Mouse (Mus musculus): ENCODE results near the gene Efr3b. TPM values are rescaled to one million over a fixed set of nuclear protein-coding genes. Genes with fewer than 3 reads are reported as not detected.
A peak's percentile ranks its signal among the peaks of the same experiment; 100 is the strongest.

The Efr3b gene
- total and polyA plus RNA-seq, 2 experiments from 2014 or later, result 29.0 to 159 TPM

DNA sequence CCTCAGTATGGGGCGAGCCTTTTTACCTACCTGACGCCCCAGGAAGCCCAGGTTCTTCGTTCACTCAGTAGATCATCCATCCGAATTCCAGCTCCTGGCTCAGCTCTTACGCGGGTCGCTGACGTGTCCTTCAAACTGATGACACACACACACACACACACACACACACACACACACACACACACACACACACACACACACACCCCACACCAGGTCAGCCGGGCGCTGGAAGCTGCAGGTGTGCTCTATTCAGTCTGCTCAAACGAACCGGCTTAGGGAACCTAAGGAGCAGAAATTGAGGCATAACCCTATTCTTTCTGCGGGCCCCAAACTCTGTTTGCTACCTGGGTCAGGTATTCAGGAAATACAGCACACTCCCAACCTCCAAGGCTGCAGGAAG lies 331 bp upstream of the Efr3b start:
- TF ChIP-seq CTCF (IDR thresholded peaks at IDR 0.05; ENCODE audit: low read depth), result no peak
- ATAC-seq, result no peak
- Histone ChIP-seq H3K36me3 (ENCODE audit: insufficient read depth, low read length) (no peaks in the 10 kb centered on the region), H3K27me3 (ENCODE audit: insufficient read depth, low read length) (no peaks in the 10 kb centered on the region), H3K9me3 (ENCODE audit: low read length) (no peaks in the 10 kb centered on the region), H3K9ac (replicated peaks; ENCODE audit: low read length) (peak overlapping the region; percentile 89), H3K4me2 (ENCODE audit: low read depth, low read length) (peak overlapping the region; percentile 79), H3K4me3 (ENCODE audit: low read length) (peak overlapping the region; percentile 91), H3K4me1 (ENCODE audit: insufficient read depth, low read length) (peaks cover 16% of the 10 kb centered on the region), H3K27ac (peak overlapping the region; percentile 85; the same call in 1 of the 2 replicates)
- DNase-seq (ENCODE audit: low spot score), result peak; percentile 11
- WGBS, result 2% methylated on average over 13 of the region's 13 CpGs

DNA sequence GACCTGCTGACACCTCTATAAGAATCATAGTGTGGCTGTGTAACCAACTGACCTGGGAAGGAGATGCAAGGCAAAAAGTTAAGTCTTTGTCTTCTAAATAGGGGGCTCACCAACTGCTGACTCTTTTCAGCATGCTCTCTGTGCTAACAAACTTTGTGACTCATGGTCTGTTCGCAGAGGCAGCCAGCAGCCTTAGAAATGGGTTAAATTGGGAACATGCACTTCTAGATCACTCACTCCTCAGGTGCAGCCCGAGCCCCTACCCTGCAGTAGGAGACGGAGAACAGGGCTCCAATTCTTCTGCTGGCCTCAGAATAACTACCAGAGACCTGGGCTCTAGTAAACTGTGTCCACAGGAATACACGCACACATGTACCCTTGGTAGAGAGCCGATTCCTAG lies 1.2 kb downstream of the Efr3b start:
- TF ChIP-seq CTCF (IDR thresholded peaks at IDR 0.05; ENCODE audit: low read depth), result no peak
- no peak for DNase-seq (ENCODE audit: low spot score)
- peak overlapping the region; percentile 79 for H3K4me2 ChIP-seq (ENCODE audit: low read depth, low read length)
- no peaks in the 10 kb centered on the region for H3K9me3 ChIP-seq (ENCODE audit: low read length)
- H3K9ac ChIP-seq (replicated peaks; ENCODE audit: low read length), result peak overlapping the region; percentile 89; the same call in 1 of the 2 replicates
- no peak for ATAC-seq
- H3K27me3 ChIP-seq (ENCODE audit: insufficient read depth, low read length), result no peaks in the 10 kb centered on the region
- WGBS, result 19% methylated on average over 5 of the region's 5 CpGs
- H3K4me3 ChIP-seq (ENCODE audit: low read length), result peak overlapping the region; percentile 91
- peaks cover 16% of the 10 kb centered on the region for H3K4me1 ChIP-seq (ENCODE audit: insufficient read depth, low read length)
- no peaks in the 10 kb centered on the region for H3K36me3 ChIP-seq (ENCODE audit: insufficient read depth, low read length)
- H3K27ac ChIP-seq, result peak overlapping the region; percentile 85

- WGBS, result 90% methylated on average over 5 of the region's 5 CpGs
- Histone ChIP-seq H3K4me2 (ENCODE audit: low read depth, low read length) (peak overlapping the region; percentile 79; the same call in 1 of the 2 replicates), H3K4me1 (ENCODE audit: insufficient read depth, low read length) (peaks cover 16% of the 10 kb centered on the region), H3K27ac (no peak overlapping the region), H3K27me3 (ENCODE audit: insufficient read depth, low read length) (no peaks in the 10 kb centered on the region), H3K36me3 (ENCODE audit: insufficient read depth, low read length) (no peaks in the 10 kb centered on the region), H3K9me3 (ENCODE audit: low read length) (no peaks in the 10 kb centered on the region), H3K9ac (replicated peaks; ENCODE audit: low read length) (no peak overlapping the region), H3K4me3 (ENCODE audit: low read length) (no peak overlapping the region)
- no peak for TF ChIP-seq CTCF (IDR thresholded peaks at IDR 0.05; ENCODE audit: low read depth)
- no peak for DNase-seq (ENCODE audit: low spot score)
- ATAC-seq, result no peak
Observed at GRCm38 (mm10) chr12:4036157-4036556, 2.6 kb downstream of the Efr3b start.

GRCm38 (mm10) chr12:4029064-4029463 lies 9.7 kb downstream of the Efr3b start:
- no peak overlapping the region for H3K4me3 ChIP-seq (ENCODE audit: low read length)
- no peak overlapping the region for H3K27ac ChIP-seq
- DNase-seq (ENCODE audit: low spot score), result no peak
- TF ChIP-seq CTCF (IDR thresholded peaks at IDR 0.05; ENCODE audit: low read depth), result no peak
- no peaks in the 10 kb centered on the region for H3K9me3 ChIP-seq (ENCODE audit: low read length)
- H3K9ac ChIP-seq (replicated peaks; ENCODE audit: low read length), result no peak overlapping the region
- no peak for ATAC-seq
- no peaks in the 10 kb centered on the region for H3K36me3 ChIP-seq (ENCODE audit: insufficient read depth, low read length)
- H3K4me2 ChIP-seq (ENCODE audit: low read depth, low read length), result no peak overlapping the region
- no peaks in the 10 kb centered on the region for H3K4me1 ChIP-seq (ENCODE audit: insufficient read depth, low read length)
- no peaks in the 10 kb centered on the region for H3K27me3 ChIP-seq (ENCODE audit: insufficient read depth, low read length)
- WGBS, result 85% methylated on average over 4 of the region's 4 CpGs

DNA sequence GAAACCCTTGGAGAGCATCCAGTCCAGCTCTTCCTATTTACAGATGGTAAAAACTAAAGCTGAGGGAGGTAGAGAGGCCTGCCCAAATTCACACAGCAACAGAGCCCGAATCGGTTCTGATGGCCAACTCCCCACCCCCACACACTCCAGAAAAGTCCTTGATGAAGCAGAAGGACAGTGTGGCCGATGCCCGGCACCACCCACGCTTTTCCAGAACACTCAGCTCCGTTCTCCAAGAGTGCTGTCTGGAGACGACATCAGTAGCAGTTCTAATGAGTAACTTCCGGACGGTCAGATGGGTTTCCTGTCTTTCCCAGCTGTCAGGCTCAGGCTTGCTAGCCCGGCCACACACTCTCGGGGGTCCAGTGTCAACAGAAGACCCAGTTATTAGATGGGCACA lies 10.2 kb downstream of the Efr3b start:
- DNase-seq (ENCODE audit: low spot score) (no peak), ATAC-seq (no peak)
- no peak for TF ChIP-seq CTCF (IDR thresholded peaks at IDR 0.05; ENCODE audit: low read depth)
- no peak overlapping the region for H3K27ac ChIP-seq
- H3K27me3 ChIP-seq (ENCODE audit: insufficient read depth, low read length), result no peaks in the 10 kb centered on the region
- H3K36me3 ChIP-seq (ENCODE audit: insufficient read depth, low read length), result no peaks in the 10 kb centered on the region
- no peaks in the 10 kb centered on the region for H3K9me3 ChIP-seq (ENCODE audit: low read length)
- WGBS, result 78% methylated on average over 11 of the region's 11 CpGs
- no peak overlapping the region for H3K9ac ChIP-seq (replicated peaks; ENCODE audit: low read length)
- H3K4me1 ChIP-seq (ENCODE audit: insufficient read depth, low read length), result no peaks in the 10 kb centered on the region
- no peak overlapping the region for H3K4me3 ChIP-seq (ENCODE audit: low read length)
- no peak overlapping the region for H3K4me2 ChIP-seq (ENCODE audit: low read depth, low read length)

GRCm38 (mm10) chr12:4024356-4024755 lies 14.4 kb downstream of the Efr3b start:
- TF ChIP-seq CTCF (IDR thresholded peaks at IDR 0.05; ENCODE audit: low read depth), result no peak
- Histone ChIP-seq H3K4me3 (ENCODE audit: low read length) (no peak overlapping the region), H3K36me3 (ENCODE audit: insufficient read depth, low read length) (no peaks in the 10 kb centered on the region), H3K9me3 (ENCODE audit: low read length) (no peaks in the 10 kb centered on the region), H3K4me1 (ENCODE audit: insufficient read depth, low read length) (no peaks in the 10 kb centered on the region), H3K4me2 (ENCODE audit: low read depth, low read length) (no peak overlapping the region), H3K9ac (replicated peaks; ENCODE audit: low read length) (no peak overlapping the region), H3K27ac (no peak overlapping the region), H3K27me3 (ENCODE audit: insufficient read depth, low read length) (no peaks in the 10 kb centered on the region)
- WGBS, result 67% methylated on average over 5 of the region's 5 CpGs
- ATAC-seq (0 out of 2 replicates have a peak, but pooled peaks have one; percentile 5), DNase-seq (ENCODE audit: low spot score) (no peak)

DNA sequence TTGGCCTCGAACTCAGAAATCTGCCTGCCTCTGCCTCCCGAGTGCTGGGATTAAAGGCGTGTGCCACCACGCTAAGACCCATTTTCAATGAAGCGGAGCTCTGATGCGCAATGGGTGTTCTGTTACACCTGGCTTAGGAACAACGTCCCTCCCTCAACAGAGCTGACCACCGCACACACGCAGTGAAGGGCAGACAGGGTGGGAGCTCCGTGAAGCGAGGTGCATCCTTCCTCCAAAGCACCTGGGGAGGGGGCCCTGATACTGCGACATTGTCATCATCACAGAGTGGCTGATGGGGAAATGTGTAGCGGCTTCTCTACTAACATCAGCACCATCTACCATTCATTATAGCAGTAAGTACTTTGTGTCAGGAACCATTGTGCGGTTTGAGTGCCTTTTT lies 15.2 kb downstream of the Efr3b start:
- no peak for TF ChIP-seq CTCF (IDR thresholded peaks at IDR 0.05; ENCODE audit: low read depth)
- Histone ChIP-seq H3K36me3 (ENCODE audit: insufficient read depth, low read length) (no peaks in the 10 kb centered on the region), H3K4me3 (ENCODE audit: low read length) (no peak overlapping the region), H3K4me1 (ENCODE audit: insufficient read depth, low read length) (no peaks in the 10 kb centered on the region), H3K4me2 (ENCODE audit: low read depth, low read length) (no peak overlapping the region), H3K27ac (no peak overlapping the region), H3K27me3 (ENCODE audit: insufficient read depth, low read length) (no peaks in the 10 kb centered on the region), H3K9ac (replicated peaks; ENCODE audit: low read length) (no peak overlapping the region), H3K9me3 (ENCODE audit: low read length) (no peaks in the 10 kb centered on the region)
- ATAC-seq, result no peak
- WGBS, result 95% methylated on average over 14 of the region's 14 CpGs
- no peak for DNase-seq (ENCODE audit: low spot score)
